Mouse (Mus musculus): ENCODE data around the gene Tmed8. TPM values are rescaled to one million over a fixed set of nuclear protein-coding genes. Genes with fewer than 3 reads are reported as not detected.
"Not testable (repeated sequence)": the region's sequence is repeated elsewhere in the genome, so short reads cannot be mapped to it uniquely, and the experiment has no call there.

Tmed8 gene
- polyA plus RNA-seq, 1 experiment from 2014 or later, result 6.9 TPM

GRCm38 (mm10) chr12:87216053-87216452 lies 15.8 kb upstream of the Tmed8 start:
- H3K9me3 ChIP-seq (ENCODE audit: control insufficient read depth, low read length), result no peaks in the 10 kb centered on the region
- ATAC-seq (ENCODE audit: low FRiP score), result no peak

DNA sequence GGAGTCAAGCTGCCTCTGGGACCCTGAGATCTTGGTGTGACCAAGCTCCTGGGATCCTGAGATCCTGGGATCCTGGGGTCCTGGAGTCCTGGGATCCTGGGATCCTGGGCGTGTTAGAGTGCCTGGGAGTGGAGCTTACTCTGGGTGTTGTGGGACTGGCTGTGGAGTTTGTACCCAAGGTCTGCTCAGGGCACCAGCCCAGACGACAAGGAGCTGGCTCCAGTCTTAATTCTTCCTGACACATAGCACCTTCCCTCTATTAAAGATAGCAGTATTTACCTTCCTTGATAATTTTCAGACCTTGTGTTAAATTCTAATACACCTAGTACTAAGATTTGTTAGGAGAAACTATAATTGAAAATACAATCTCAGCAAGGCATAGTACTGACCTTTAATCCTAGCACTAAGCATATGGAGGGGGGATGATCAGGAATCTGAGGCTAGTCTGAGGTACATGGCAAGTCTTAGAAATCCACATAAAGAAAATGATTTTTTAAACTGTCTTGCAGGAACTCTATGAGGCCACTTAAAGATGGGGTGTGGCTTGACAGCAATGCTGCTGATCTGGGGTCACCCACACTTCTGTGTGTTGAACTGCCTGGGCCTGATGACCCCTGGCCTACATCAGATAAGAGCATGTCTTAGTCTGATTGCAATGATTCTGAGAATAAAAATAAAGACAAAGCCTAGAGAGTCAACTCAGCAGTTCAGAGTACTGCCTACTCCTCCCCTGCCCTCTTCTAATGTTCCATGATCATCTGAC lies 12.8 kb upstream of the Tmed8 start:
- WGBS, result 67% methylated on average over 2 of the region's 2 CpGs
- Histone ChIP-seq H3K4me3 (replicated peaks; ENCODE audit: low read length) (no peak overlapping the region), H3K27ac (no peak overlapping the region), H3K4me2 (replicated peaks) (no peak overlapping the region), H3K9ac (no peak overlapping the region), H3K27me3 (ENCODE audit: control insufficient read depth, insufficient read depth, low read length) (no peaks in the 10 kb centered on the region), H3K4me1 (replicated peaks; ENCODE audit: control insufficient read depth, insufficient read depth, low read length) (no peaks in the 10 kb centered on the region), H3K36me3 (replicated peaks; ENCODE audit: control insufficient read depth, insufficient read depth) (no peaks in the 10 kb centered on the region), H3K9me3 (ENCODE audit: control insufficient read depth, low read length) (no peaks in the 10 kb centered on the region)
- DNase-seq (ENCODE audit: low spot score), result no peak
- ATAC-seq (ENCODE audit: low FRiP score), result no peak

More at GRCm38 (mm10) chr12:87216053-87216452, 15.8 kb upstream of the Tmed8 start:
- no peak overlapping the region for H3K9ac ChIP-seq
- H3K4me2 ChIP-seq (replicated peaks), result no peak overlapping the region
- H3K27ac ChIP-seq, result no peak overlapping the region
- no peaks in the 10 kb centered on the region for H3K27me3 ChIP-seq (ENCODE audit: control insufficient read depth, insufficient read depth, low read length)
- no peak for DNase-seq (ENCODE audit: low spot score)
- H3K4me3 ChIP-seq (replicated peaks; ENCODE audit: low read length), result no peak overlapping the region
- no peaks in the 10 kb centered on the region for H3K36me3 ChIP-seq (replicated peaks; ENCODE audit: control insufficient read depth, insufficient read depth)
- 70% methylated on average over 2 of the region's 2 CpGs for WGBS
- no peaks in the 10 kb centered on the region for H3K4me1 ChIP-seq (replicated peaks; ENCODE audit: control insufficient read depth, insufficient read depth, low read length)

DNA sequence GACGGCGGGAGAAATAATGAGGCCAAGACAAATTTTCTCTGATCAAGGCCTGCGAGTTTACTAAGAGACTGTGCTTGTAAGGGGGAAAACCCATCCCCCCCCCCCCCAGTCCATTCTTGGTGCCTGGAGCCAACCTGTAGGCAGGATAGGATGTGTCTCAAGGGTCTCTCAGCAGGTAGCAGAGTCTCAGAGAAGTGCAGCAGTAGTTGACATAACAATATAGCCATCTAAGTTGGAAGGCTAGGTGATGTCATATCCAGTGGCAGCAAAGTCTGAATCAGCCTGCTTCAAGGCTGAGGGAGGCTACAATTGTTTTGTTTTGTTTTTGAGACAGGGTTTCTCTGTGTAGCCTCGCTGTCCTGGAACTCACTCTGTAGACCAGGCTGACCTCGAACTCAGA lies 5.5 kb upstream of the Tmed8 start:
- WGBS, result 86% methylated on average over 5 of the region's 5 CpGs
- H3K4me2 ChIP-seq (replicated peaks), result not testable (repeated sequence)

GRCm38 (mm10) chr12:87201694-87202093 lies 1.4 kb upstream of the Tmed8 start:
- H3K4me3 ChIP-seq (replicated peaks; ENCODE audit: low read length), result no peak overlapping the region
- no peaks in the 10 kb centered on the region for H3K27me3 ChIP-seq (ENCODE audit: control insufficient read depth, insufficient read depth, low read length)
- DNase-seq (ENCODE audit: low spot score) (no peak), ATAC-seq (ENCODE audit: low FRiP score) (no peak)
- peaks cover 14% of the 10 kb centered on the region for H3K4me1 ChIP-seq (replicated peaks; ENCODE audit: control insufficient read depth, insufficient read depth, low read length)
- H3K9me3 ChIP-seq (ENCODE audit: control insufficient read depth, low read length), result no peaks in the 10 kb centered on the region
- H3K4me2 ChIP-seq (replicated peaks), result no peak overlapping the region
- no peaks in the 10 kb centered on the region for H3K36me3 ChIP-seq (replicated peaks; ENCODE audit: control insufficient read depth, insufficient read depth)
- H3K27ac ChIP-seq, result no peak overlapping the region
- 70% methylated on average over 5 of the region's 5 CpGs for WGBS
- H3K9ac ChIP-seq, result no peak overlapping the region

More for the DNA sequence above, 5.5 kb upstream of the Tmed8 start:
- not testable (repeated sequence) for H3K9me3 ChIP-seq (ENCODE audit: control insufficient read depth, low read length); ATAC-seq (ENCODE audit: low FRiP score); DNase-seq (ENCODE audit: low spot score); H3K27ac ChIP-seq; H3K4me1 ChIP-seq (replicated peaks; ENCODE audit: control insufficient read depth, insufficient read depth, low read length); H3K36me3 ChIP-seq (replicated peaks; ENCODE audit: control insufficient read depth, insufficient read depth); H3K4me3 ChIP-seq (replicated peaks; ENCODE audit: low read length); H3K9ac ChIP-seq; H3K27me3 ChIP-seq (ENCODE audit: control insufficient read depth, insufficient read depth, low read length)

GRCm38 (mm10) chr12:87199206-87199972 lies 865 bp downstream of the Tmed8 start, which contains the start of gene Samd15:
TSS of gene Samd15 (plus strand) at chr12:87199723.
- 1% methylated on average over 38 of the region's 38 CpGs for WGBS
- Histone ChIP-seq H3K4me2 (replicated peaks) (peak within 1 kb of the TSS; percentile 67), H3K4me1 (replicated peaks; ENCODE audit: control insufficient read depth, insufficient read depth, low read length) (peaks cover 14% of the 10 kb centered on the region), H3K27ac (peak within 1 kb of the TSS; percentile 92), H3K9ac (peak within 1 kb of the TSS; percentile 90), H3K4me3 (replicated peaks; ENCODE audit: low read length) (peak within 1 kb of the TSS; percentile 86), H3K36me3 (replicated peaks; ENCODE audit: control insufficient read depth, insufficient read depth) (no peaks in the 10 kb centered on the region), H3K27me3 (ENCODE audit: control insufficient read depth, insufficient read depth, low read length) (no peaks in the 10 kb centered on the region), H3K9me3 (ENCODE audit: control insufficient read depth, low read length) (no peaks in the 10 kb centered on the region)
- ATAC-seq (ENCODE audit: low FRiP score) (peak; percentile 46), DNase-seq (ENCODE audit: low spot score) (peak; percentile 61)

GRCm38 (mm10) chr12:87198792-87199191 lies 1.5 kb downstream of the Tmed8 start:
- peak overlapping the region; percentile 86 for H3K4me3 ChIP-seq (replicated peaks; ENCODE audit: low read length)
- 42% methylated on average over 6 of the region's 6 CpGs for WGBS
- no peaks in the 10 kb centered on the region for H3K36me3 ChIP-seq (replicated peaks; ENCODE audit: control insufficient read depth, insufficient read depth)
- H3K4me1 ChIP-seq (replicated peaks; ENCODE audit: control insufficient read depth, insufficient read depth, low read length), result peaks cover 14% of the 10 kb centered on the region
- H3K9me3 ChIP-seq (ENCODE audit: control insufficient read depth, low read length), result no peaks in the 10 kb centered on the region
- ATAC-seq (ENCODE audit: low FRiP score), result no peak
- peak overlapping the region; percentile 90 for H3K9ac ChIP-seq
- no peak for DNase-seq (ENCODE audit: low spot score)
- no peak overlapping the region for H3K27ac ChIP-seq
- H3K27me3 ChIP-seq (ENCODE audit: control insufficient read depth, insufficient read depth, low read length), result no peaks in the 10 kb centered on the region
- H3K4me2 ChIP-seq (replicated peaks), result peak overlapping the region; percentile 67

DNA sequence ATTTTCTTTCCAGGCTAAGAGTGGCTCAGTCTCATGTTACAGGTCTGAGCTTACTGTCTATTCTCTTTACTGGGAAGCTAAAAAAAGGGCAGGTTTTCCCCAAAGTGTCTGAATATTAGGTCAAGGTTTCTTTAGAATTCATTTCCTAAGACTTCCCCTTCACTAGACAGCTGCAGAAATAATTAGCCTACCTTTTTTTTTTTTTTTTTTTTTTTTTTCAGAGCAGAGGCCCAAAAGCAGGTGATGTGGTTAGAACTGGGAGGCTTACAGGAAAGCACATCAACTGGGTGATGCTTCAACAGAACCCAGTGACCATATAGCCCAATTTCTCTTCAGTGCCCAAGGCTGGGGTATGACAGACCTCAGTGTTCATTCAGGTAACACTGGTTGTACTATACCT lies 3.9 kb downstream of the Tmed8 start:
- no peak for DNase-seq (ENCODE audit: low spot score)

GRCm38 (mm10) chr12:87195069-87195468 lies 5.2 kb downstream of the Tmed8 start:
- H3K27me3 ChIP-seq (ENCODE audit: control insufficient read depth, insufficient read depth, low read length), result no peaks in the 10 kb centered on the region
- H3K9ac ChIP-seq, result no peak overlapping the region
- no peaks in the 10 kb centered on the region for H3K9me3 ChIP-seq (ENCODE audit: control insufficient read depth, low read length)
- no peak for ATAC-seq (ENCODE audit: low FRiP score)
- H3K4me2 ChIP-seq (replicated peaks), result no peak overlapping the region
- H3K4me3 ChIP-seq (replicated peaks; ENCODE audit: low read length), result no peak overlapping the region
- 94% methylated on average over 1 of the region's 1 CpGs for WGBS
- DNase-seq (ENCODE audit: low spot score), result no peak
- H3K36me3 ChIP-seq (replicated peaks; ENCODE audit: control insufficient read depth, insufficient read depth), result no peaks in the 10 kb centered on the region
- peaks cover 14% of the 10 kb centered on the region for H3K4me1 ChIP-seq (replicated peaks; ENCODE audit: control insufficient read depth, insufficient read depth, low read length)
- H3K27ac ChIP-seq, result no peak overlapping the region

More for the DNA sequence above, 3.9 kb downstream of the Tmed8 start:
- Histone ChIP-seq H3K9ac (no peak overlapping the region), H3K27ac (no peak overlapping the region), H3K27me3 (ENCODE audit: control insufficient read depth, insufficient read depth, low read length) (no peaks in the 10 kb centered on the region), H3K9me3 (ENCODE audit: control insufficient read depth, low read length) (no peaks in the 10 kb centered on the region), H3K4me3 (replicated peaks; ENCODE audit: low read length) (no peak overlapping the region), H3K4me2 (replicated peaks) (no peak overlapping the region), H3K4me1 (replicated peaks; ENCODE audit: control insufficient read depth, insufficient read depth, low read length) (peaks cover 14% of the 10 kb centered on the region), H3K36me3 (replicated peaks; ENCODE audit: control insufficient read depth, insufficient read depth) (no peaks in the 10 kb centered on the region)
- no peak for ATAC-seq (ENCODE audit: low FRiP score)

GRCm38 (mm10) chr12:87193008-87193407 lies 7.2 kb downstream of the Tmed8 start:
- Histone ChIP-seq H3K4me3 (replicated peaks; ENCODE audit: low read length) (no peak overlapping the region), H3K4me2 (replicated peaks) (no peak overlapping the region), H3K4me1 (replicated peaks; ENCODE audit: control insufficient read depth, insufficient read depth, low read length) (peaks cover 1% of the 10 kb centered on the region; the same call in 1 of the 2 replicates), H3K27me3 (ENCODE audit: control insufficient read depth, insufficient read depth, low read length) (no peaks in the 10 kb centered on the region), H3K27ac (no peak overlapping the region), H3K9ac (no peak overlapping the region), H3K36me3 (replicated peaks; ENCODE audit: control insufficient read depth, insufficient read depth) (no peaks in the 10 kb centered on the region), H3K9me3 (ENCODE audit: control insufficient read depth, low read length) (no peaks in the 10 kb centered on the region)
- whole genome bisulfite sequencing, result 95% methylated on average over 3 of the region's 3 CpGs
- DNase-seq (ENCODE audit: low spot score) (no peak), ATAC-seq (ENCODE audit: low FRiP score) (no peak)
